Mouse (Mus musculus): ENCODE measurements around the gene Large1. TPM values are rescaled to one million over a fixed set of nuclear protein-coding genes. Genes with fewer than 3 reads are reported as not detected.
"Not testable (repeated sequence)": the region's sequence is repeated elsewhere in the genome, so short reads cannot be mapped to it uniquely, and the experiment has no call there.

The Large1 gene
- polyA plus RNA-seq, 1 experiment from 2014 or later, result 11.9 TPM

GRCm38 (mm10) chr8:72955074-72955473 lies 398.3 kb downstream of the Large1 start:
- no peak for ATAC-seq
- no peak overlapping the region for H3K4me2 ChIP-seq (replicated peaks)
- H3K9me3 ChIP-seq, result no peaks in the 10 kb centered on the region
- H3K27me3 ChIP-seq, result no peaks in the 10 kb centered on the region
- no peak overlapping the region for H3K4me3 ChIP-seq (replicated peaks)
- 94% methylated on average over 3 of the region's 3 CpGs for WGBS
- no peak overlapping the region for H3K9ac ChIP-seq (replicated peaks)
- no peaks in the 10 kb centered on the region for H3K4me1 ChIP-seq (replicated peaks)
- H3K27ac ChIP-seq, result no peak overlapping the region
- H3K36me3 ChIP-seq, result no peaks in the 10 kb centered on the region

- H3K4me3 ChIP-seq (replicated peaks); H3K4me2 ChIP-seq (replicated peaks); H3K36me3 ChIP-seq; H3K9me3 ChIP-seq; ATAC-seq; H3K27me3 ChIP-seq; H3K9ac ChIP-seq (replicated peaks); H3K4me1 ChIP-seq (replicated peaks); H3K27ac ChIP-seq: not testable (repeated sequence)
- 71% methylated on average over 8 of the region's 8 CpGs for WGBS
Observed at GRCm38 (mm10) chr8:72941393-72941792, 411.9 kb downstream of the Large1 start.

- ATAC-seq, result peak; percentile 88
- WGBS, result 42% methylated on average over 2 of the region's 2 CpGs
- H3K36me3 ChIP-seq, result no peaks in the 10 kb centered on the region
- H3K4me2 ChIP-seq (replicated peaks), result no peak overlapping the region
- H3K9me3 ChIP-seq, result no peaks in the 10 kb centered on the region
- no peaks in the 10 kb centered on the region for H3K27me3 ChIP-seq
- peaks cover 14% of the 10 kb centered on the region for H3K4me1 ChIP-seq (replicated peaks)
- H3K9ac ChIP-seq (replicated peaks), result no peak overlapping the region
- no peak overlapping the region for H3K27ac ChIP-seq
- H3K4me3 ChIP-seq (replicated peaks), result no peak overlapping the region
Observed at GRCm38 (mm10) chr8:72919182-72919902, 434.0 kb downstream of the Large1 start.

GRCm38 (mm10) chr8:72905491-72905890 lies 447.8 kb downstream of the Large1 start:
- H3K9me3 ChIP-seq, result no peaks in the 10 kb centered on the region
- no peak overlapping the region for H3K4me2 ChIP-seq (replicated peaks)
- no peak overlapping the region for H3K9ac ChIP-seq (replicated peaks)
- no peak for ATAC-seq
- WGBS, result 93% methylated on average over 4 of the region's 4 CpGs
- H3K4me1 ChIP-seq (replicated peaks), result no peaks in the 10 kb centered on the region
- no peak overlapping the region for H3K4me3 ChIP-seq (replicated peaks)
- H3K36me3 ChIP-seq, result no peaks in the 10 kb centered on the region
- H3K27me3 ChIP-seq, result no peaks in the 10 kb centered on the region
- H3K27ac ChIP-seq, result no peak overlapping the region

GRCm38 (mm10) chr8:72901591-72901990 lies 451.7 kb downstream of the Large1 start:
- no peak for ATAC-seq
- H3K4me2 ChIP-seq (replicated peaks), result no peak overlapping the region
- H3K9ac ChIP-seq (replicated peaks), result no peak overlapping the region
- no peaks in the 10 kb centered on the region for H3K36me3 ChIP-seq
- no peaks in the 10 kb centered on the region for H3K4me1 ChIP-seq (replicated peaks)
- H3K27me3 ChIP-seq, result no peaks in the 10 kb centered on the region
- no peak overlapping the region for H3K27ac ChIP-seq
- H3K4me3 ChIP-seq (replicated peaks), result no peak overlapping the region
- 85% methylated on average over 6 of the region's 6 CpGs for WGBS
- no peaks in the 10 kb centered on the region for H3K9me3 ChIP-seq

- H3K27me3 ChIP-seq, result no peaks in the 10 kb centered on the region
- no peak for ATAC-seq
- H3K4me3 ChIP-seq (replicated peaks), result no peak overlapping the region
- whole genome bisulfite sequencing, result 92% methylated on average over 3 of the region's 3 CpGs
- H3K9ac ChIP-seq (replicated peaks), result no peak overlapping the region
- H3K4me1 ChIP-seq (replicated peaks), result no peaks in the 10 kb centered on the region
- no peak overlapping the region for H3K4me2 ChIP-seq (replicated peaks)
- H3K9me3 ChIP-seq, result no peaks in the 10 kb centered on the region
- no peaks in the 10 kb centered on the region for H3K36me3 ChIP-seq
- no peak overlapping the region for H3K27ac ChIP-seq
Observed at GRCm38 (mm10) chr8:72899321-72899720, 454.0 kb downstream of the Large1 start.

GRCm38 (mm10) chr8:72883033-72883432 lies 470.3 kb downstream of the Large1 start:
- no peak for ATAC-seq
- 89% methylated on average over 2 of the region's 2 CpGs for WGBS

GRCm38 (mm10) chr8:72873411-72873810 lies 479.9 kb downstream of the Large1 start:
- Histone ChIP-seq H3K36me3 (peaks cover 4% of the 10 kb centered on the region; the same call in 1 of the 2 replicates), H3K4me1 (replicated peaks) (no peaks in the 10 kb centered on the region), H3K9me3 (no peaks in the 10 kb centered on the region), H3K4me3 (replicated peaks) (no peak overlapping the region), H3K4me2 (replicated peaks) (no peak overlapping the region), H3K27ac (no peak overlapping the region), H3K9ac (replicated peaks) (no peak overlapping the region), H3K27me3 (no peaks in the 10 kb centered on the region)
- 92% methylated on average over 2 of the region's 2 CpGs for WGBS
- ATAC-seq, result no peak

More at GRCm38 (mm10) chr8:72883033-72883432, 470.3 kb downstream of the Large1 start:
- H3K27ac ChIP-seq, result no peak overlapping the region
- H3K9ac ChIP-seq (replicated peaks), result no peak overlapping the region
- H3K9me3 ChIP-seq, result no peaks in the 10 kb centered on the region
- H3K27me3 ChIP-seq, result no peaks in the 10 kb centered on the region
- H3K4me2 ChIP-seq (replicated peaks), result no peak overlapping the region
- H3K4me3 ChIP-seq (replicated peaks), result no peak overlapping the region
- H3K36me3 ChIP-seq, result peaks cover 10% of the 10 kb centered on the region
- H3K4me1 ChIP-seq (replicated peaks), result no peaks in the 10 kb centered on the region

GRCm38 (mm10) chr8:72846881-72847280 lies 506.5 kb downstream of the Large1 start:
- Histone ChIP-seq H3K9ac (replicated peaks) (no peak overlapping the region), H3K27me3 (no peaks in the 10 kb centered on the region), H3K27ac (no peak overlapping the region), H3K4me2 (replicated peaks) (no peak overlapping the region), H3K9me3 (no peaks in the 10 kb centered on the region), H3K4me3 (replicated peaks) (no peak overlapping the region), H3K4me1 (replicated peaks) (no peaks in the 10 kb centered on the region), H3K36me3 (peaks cover 16% of the 10 kb centered on the region)
- ATAC-seq, result no peak

- Histone ChIP-seq H3K27ac (no peak overlapping the region), H3K9ac (replicated peaks) (no peak overlapping the region), H3K4me2 (replicated peaks) (no peak overlapping the region), H3K4me1 (replicated peaks) (no peaks in the 10 kb centered on the region), H3K36me3 (peaks cover 11% of the 10 kb centered on the region), H3K27me3 (no peaks in the 10 kb centered on the region), H3K9me3 (no peaks in the 10 kb centered on the region), H3K4me3 (replicated peaks) (no peak overlapping the region)
- 95% methylated on average over 4 of the region's 4 CpGs for WGBS
- ATAC-seq, result no peak
Observed at GRCm38 (mm10) chr8:72835863-72836262, 517.5 kb downstream of the Large1 start.

GRCm38 (mm10) chr8:72833112-72833511 lies 520.2 kb downstream of the Large1 start:
- H3K9ac ChIP-seq (replicated peaks), result no peak overlapping the region
- no peaks in the 10 kb centered on the region for H3K27me3 ChIP-seq
- no peaks in the 10 kb centered on the region for H3K9me3 ChIP-seq
- WGBS, result 80% methylated on average over 2 of the region's 2 CpGs
- H3K27ac ChIP-seq, result no peak overlapping the region
- H3K4me3 ChIP-seq (replicated peaks), result no peak overlapping the region
- H3K4me2 ChIP-seq (replicated peaks), result no peak overlapping the region
- ATAC-seq, result no peak
- no peaks in the 10 kb centered on the region for H3K4me1 ChIP-seq (replicated peaks)
- H3K36me3 ChIP-seq, result peaks cover 11% of the 10 kb centered on the region

- ATAC-seq, result no peak
- WGBS, result 90% methylated on average over 1 of the region's 1 CpGs
- Histone ChIP-seq H3K4me1 (replicated peaks) (no peaks in the 10 kb centered on the region), H3K9ac (replicated peaks) (no peak overlapping the region), H3K36me3 (peaks cover 9% of the 10 kb centered on the region), H3K9me3 (no peaks in the 10 kb centered on the region), H3K27ac (no peak overlapping the region), H3K4me2 (replicated peaks) (no peak overlapping the region), H3K4me3 (replicated peaks) (no peak overlapping the region), H3K27me3 (no peaks in the 10 kb centered on the region)
Observed at GRCm38 (mm10) chr8:72832371-72832770, 521.0 kb downstream of the Large1 start.

All from midbrain, embryonic 13.5 days (tissue).